Mouse (Mus musculus) frontal cortex, postnatal 36 days (tissue): ENCODE data around the gene Osbp.

Experiments used
- DNase-seq, 2 experiments: peaks; one replicate each; pipeline ENCODE4 v3.0.0; 2022; ENCODE audit warnings: low spot score in 2 of 2

Osbp gene

DNA sequence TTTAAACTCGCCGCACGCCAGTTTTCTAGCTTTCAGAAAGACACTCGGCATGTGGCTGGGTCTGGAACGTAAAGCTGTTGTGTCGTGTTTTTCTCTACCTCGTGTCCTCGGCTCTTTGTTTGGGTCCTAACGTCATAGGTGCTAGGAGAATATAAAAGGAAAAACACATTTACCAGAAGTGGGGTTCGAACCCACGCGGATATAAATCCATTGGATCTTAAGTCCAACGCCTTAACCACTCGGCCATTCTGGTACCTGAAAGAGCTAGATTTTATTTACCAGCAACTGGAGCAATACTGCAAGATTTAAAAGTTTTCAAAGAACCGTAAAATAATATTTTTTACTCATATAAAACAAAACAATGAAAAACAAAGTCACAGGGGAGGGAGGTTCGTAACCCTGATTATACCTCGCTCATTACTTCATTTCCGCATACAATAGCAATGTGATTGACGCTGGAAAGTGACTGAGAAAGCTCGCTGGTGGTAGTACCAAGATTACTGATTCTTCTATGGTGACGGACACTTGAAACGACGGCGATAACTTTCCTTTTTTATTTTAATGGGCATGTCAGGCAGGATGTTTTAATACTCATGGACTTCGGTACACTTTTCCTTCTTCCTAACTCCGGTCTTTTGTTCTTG lies 45.3 kb downstream of the Osbp start:
- DNase-seq = peak; percentile 83 to 95

DNA sequence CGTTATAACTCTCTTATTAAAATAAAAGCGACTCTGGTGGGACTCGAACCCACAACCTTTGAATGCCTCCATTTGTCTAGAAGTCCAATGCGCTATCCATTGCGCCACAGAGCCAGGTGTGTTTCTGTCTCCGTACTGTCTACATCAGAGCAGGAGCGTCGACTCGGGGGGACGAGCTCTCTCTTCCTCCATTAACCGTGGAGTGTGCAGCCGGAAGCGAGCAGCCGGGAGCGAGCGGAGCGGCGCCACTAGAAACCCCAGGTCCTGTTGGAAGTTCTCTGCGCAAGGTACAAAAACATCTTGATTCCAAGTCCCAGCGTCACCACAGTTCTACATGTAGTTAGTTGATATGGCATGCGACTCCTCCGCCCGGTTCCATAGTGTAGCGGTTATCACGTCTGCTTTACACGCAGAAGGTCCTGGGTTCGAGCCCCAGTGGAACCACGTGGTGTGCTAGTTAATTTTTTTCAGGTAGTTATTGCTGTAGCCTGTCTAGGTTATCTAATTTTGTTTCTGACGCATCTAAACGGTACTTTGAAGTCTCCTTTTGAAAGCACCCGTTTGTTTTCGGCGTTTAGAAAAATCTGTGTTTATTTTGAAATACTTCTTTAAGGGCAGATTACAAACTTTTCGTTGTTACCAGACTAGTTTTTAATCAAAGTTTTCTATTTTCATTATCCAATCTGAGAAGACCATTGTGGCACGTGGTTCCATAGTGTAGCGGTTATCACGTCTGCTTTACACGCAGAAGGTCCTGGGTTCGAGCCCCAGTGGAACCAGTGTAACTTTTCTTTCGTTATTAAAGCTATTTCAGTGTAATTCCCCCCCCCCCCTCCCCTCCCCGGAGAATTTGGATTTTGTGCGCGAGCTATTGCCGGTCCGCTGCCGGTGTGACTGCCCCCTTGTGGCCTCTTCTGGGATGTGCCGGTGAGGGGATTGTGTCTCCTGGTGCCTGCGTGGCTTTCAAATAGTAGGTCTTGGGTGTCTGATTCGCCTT lies 46.1 kb downstream of the Osbp start:
- peak; percentile 91 for DNase-seq

DNA sequence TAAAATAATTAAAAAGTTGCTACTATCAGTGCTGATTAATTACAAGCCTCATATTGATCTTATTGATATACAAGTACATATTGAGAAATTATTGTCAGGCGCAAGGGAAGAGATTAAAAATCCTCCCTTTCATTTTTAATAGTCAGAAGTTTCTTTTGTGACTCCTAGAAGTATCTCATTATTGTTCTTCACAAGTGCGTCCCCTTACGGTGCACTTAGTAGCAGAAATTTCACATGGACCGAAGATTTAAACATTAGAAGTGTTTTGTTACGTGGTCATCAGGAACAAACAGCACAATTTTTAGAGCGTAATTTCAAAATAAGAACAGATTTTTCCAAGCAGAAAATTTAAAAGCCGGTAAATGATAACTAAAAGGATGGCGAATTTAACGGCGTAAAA lies 46.9 kb downstream of the Osbp start:
- DNase-seq = no peak

DNA sequence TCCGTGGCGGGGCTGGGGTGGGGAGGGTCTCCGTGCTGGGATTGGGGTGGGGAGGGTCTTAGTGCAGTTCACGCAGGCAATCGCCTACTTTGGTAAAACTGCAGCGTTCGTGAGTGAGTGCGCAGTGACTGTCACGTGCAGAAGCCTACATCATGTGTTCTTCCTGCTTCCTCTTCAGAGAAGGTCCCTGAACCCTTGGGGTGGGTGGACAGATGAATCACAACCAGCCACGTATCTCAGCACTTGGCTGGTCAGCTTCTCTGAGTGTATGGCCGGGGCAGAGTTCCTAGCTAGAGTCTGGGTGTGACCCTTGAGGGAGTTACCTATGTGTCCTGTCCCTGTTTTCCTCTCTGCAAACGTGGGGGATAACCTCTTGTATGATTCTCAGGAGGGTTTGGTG lies 47.5 kb downstream of the Osbp start:
- peak; percentile 50 to 60 for DNase-seq

DNA sequence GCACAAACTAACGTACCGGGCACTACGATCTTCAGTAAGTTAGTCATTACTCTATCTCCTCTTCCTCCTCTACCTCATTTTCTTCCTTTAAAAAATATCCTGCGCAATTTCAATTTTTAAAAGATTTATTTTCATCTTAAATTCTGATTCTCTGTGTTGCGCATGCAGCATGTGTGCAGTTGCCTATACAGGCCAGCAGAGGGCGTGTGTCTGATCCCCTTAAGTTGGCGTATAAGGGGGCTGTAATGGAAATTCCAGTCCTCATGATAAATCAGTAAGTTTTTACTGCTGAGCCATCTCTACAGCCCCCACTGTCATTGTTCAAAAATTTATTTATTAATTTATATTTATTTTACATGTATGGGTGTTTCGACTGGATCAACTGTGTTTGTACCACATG lies 50.0 kb downstream of the Osbp start:
- DNase-seq = no peak

DNA sequence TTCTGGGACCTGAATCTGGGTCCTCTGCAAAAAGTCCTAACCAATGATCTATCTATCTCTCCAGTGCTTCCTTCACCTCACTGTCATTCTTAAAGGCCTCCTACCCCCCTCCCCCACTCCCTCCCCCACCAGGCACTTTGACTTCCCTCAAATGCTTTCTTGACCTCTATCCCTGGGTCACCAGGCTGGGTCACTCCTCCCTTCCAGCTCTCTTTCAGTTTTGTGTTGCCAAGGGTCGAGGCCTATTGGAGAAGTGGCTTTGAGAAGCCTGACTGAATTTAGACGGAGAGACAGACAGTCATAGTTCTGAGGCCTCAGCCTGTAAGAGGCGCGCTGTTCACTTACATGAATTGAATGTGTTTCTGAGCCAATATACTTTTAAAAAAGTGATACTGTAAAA lies 50.5 kb downstream of the Osbp start:
- no peak for DNase-seq

DNA sequence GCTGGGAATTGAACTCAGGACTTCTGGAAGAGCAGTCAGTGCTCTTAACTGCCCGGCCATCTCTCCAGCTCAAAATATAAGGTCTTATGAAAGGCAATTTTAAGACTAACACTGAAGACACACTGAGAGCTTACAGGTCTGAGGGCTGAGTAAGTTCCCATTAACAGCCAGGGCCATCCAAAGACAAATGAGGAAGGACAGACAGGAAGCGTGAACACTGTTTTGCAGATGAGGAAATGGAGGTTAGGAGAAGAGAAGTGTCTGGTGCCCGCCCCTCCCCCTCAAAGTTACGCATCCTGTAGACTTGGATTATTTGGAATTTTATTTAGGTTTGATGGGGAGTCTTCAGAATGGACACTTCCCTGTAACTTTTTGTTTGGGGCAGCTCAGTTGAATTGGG lies 58.4 kb downstream of the Osbp start:
- no peak for DNase-seq

DNA sequence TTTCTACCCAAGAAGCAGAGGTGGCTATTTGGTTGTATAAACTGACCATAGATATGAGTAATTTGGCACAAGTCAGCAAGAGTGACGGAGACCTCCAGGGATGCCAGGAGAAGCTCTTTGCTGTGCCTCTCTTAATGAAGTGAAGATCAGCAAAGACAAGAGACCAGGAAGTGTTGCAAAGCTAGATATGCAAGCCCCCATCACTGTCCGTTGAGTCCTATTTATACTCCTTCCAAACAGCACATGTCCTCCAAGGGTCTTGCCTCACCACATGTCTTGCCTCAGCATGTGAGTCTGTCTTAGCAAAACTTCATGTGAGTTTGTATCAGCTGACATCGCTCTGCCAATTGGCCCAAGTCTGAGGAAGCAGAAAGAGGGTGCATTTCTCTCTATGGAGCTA lies 59.6 kb downstream of the Osbp start:
- DNase-seq = no peak

DNA sequence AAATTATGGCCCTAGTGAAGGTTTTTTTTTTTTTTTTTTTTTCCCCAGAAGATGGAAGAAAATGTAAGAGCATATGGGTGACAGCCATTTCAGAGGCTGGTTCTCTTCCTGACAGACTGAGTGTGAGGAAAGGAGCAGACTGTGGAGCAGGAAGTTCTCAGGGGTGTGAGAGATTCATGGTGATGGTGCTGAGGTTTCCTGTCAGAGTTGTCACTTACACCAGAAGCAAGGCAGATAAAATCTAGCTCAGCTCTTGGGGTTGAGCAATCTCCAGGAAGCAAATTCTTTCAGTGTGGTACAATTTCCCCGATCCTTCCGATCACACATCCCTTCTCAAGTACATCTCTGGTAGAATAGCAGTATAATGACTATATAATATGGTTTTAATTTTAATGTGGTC lies 60.9 kb downstream of the Osbp start:
- DNase-seq = no peak

DNA sequence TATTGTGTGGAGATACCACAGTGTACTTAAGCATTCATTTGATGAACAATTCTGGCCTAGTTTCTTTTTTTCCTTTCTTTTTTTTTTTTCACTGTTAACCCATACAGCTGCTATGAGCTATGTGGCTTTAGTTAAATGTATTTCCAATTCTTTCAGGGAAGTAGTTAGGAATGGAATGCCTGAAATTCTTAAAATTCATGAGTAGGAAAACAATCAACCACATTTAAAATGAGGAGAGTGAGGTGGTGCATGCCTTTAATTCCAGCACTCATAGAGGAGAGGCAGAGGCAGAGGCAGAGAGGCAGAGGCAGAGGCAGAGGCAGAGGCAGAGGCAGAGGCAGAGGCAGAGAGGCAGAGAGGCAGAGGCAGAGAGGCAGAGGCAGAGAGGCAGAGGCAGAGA lies 72.0 kb downstream of the Osbp start:
- no peak for DNase-seq

DNA sequence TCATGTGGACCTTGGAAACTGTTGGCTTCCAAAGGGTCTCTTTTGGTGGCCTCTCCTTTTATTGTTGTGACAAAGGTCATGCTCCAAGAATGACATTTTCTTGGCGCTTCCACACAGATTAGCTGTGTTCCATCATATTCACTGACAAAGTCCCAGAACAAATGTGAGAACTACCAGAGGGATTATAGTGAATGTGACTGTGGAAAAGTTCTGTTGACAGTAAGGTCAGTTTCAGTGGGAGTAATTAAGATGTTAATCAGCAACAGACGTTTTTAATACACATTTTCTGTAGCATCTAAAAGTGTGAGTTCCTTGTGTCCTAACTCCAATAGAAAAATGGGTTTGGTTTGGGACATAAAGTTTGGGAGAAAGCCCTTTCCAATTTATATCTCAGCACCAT lies 75.5 kb downstream of the Osbp start, which contains the start of gene Olfr1423:
TSS of gene Olfr1423 (minus strand) at position 101 of the 400 bp plus-strand sequence.
- no peak for DNase-seq

DNA sequence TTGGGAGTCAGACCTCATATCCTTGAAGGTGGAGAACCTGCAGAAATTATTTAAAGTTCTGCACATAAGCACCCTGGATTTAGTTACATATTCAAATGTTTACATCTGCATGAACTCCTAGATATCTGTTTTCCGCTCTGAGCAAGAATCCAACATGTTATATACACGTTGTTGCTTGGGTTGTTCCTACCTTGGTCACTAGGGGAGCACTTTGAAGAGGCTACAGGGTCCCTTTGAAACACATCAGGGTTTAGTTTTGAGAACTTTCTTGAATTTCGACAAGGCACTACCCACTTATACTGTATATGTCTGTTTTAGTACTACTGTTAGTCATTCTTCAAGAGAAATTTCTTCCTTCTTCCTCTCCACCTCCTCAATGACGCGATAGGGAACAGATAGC lies 77.4 kb downstream of the Osbp start:
- no peak for DNase-seq
